Mouse (Mus musculus) macrophage (primary cell): ENCODE measurements around the gene Fam57a. TPM values are rescaled to one million over a fixed set of nuclear protein-coding genes. Genes with fewer than 3 reads are reported as not detected.
A peak's percentile ranks its signal among the peaks of the same experiment; 100 is the strongest.
"Not testable (repeated sequence)": the region's sequence is repeated elsewhere in the genome, so short reads cannot be mapped to it uniquely, and the experiment has no call there.

Experiments
- H3K27ac ChIP-seq: fragments of 350-480 bp; formaldehyde crosslinking; 2 replicates; pipeline ENCODE4 v1.9.0; 2021
- H3K36me3 ChIP-seq: fragments of 350-480 bp; formaldehyde crosslinking; 2 replicates; pipeline ENCODE4 v1.9.0; 2021; ENCODE audit errors: inconsistent target
- H3K4me3 ChIP-seq: fragments of 350-480 bp; formaldehyde crosslinking; 2 replicates; pipeline ENCODE4 v1.9.0; 2021; ENCODE audit errors: inconsistent target
- H3K79me2 ChIP-seq: fragments of 350-480 bp; formaldehyde crosslinking; 2 replicates; pipeline ENCODE4 v1.9.0; 2021; ENCODE audit errors: inconsistent target
- WGBS: methylation state at CpG from one replicate; pipeline ENCODE4 v1.1.7; 2026; ENCODE audit warnings: inconsistent platforms; ENCODE audit not compliant: missing documents; 5-methylcytosine and 5-hydroxymethylcytosine counted together
- polyA plus RNA-seq: library from polyadenylated mRNA; stranded (reverse); fragments of 250-400 nt; gene quantifications from 3 replicates; pipeline ENCODE4 v1.2.4, GENCODE M21; 2018; ENCODE audit warnings: inconsistent platforms

Fam57a gene
- polyA plus RNA-seq, 1 experiment from 2014 or later: 2.5 TPM

DNA sequence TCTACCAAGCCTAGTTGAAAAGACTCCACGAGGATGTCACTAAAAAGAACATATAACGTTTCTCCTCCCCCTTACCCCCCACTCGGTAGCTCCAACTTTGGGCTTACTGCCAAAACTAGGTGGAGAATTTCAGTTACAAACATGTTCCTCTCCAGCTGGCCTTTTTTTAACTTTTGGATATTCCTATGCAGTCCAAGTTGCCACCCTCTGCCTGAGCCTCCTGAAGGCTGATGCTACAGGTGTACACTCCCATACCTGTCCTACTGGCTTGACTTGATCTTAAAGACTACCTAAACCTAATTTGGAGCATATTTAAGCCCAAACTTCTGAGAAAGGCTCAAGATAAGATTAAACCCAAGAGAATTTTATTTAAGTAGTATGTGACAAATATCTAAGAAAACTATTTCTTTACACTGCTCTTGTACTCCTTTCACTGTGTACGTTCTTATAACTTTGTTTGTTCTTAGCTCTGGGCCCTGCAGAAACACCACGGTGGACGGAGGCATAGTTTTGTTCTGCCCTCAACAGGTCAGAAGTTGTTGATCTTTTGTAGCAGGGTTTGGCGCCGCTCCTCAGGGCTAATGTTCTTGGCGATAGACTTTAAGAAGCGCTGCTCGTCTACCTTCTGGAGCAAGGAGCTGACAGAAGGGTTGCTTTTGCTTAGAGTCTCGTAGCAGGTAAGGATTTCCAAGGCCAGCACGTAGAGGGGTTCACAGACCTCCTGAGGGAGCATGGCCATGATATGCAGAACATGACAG, 30.9 kb downstream of the Fam57a start:
- Histone ChIP-seq H3K36me3 (peaks cover 14% of the 10 kb centered on the region; the same call in 1 of the 2 replicates), H3K27ac (no peak overlapping the region), H3K4me3 (no peak overlapping the region), H3K79me2 (no peaks in the 10 kb centered on the region)
- 85% methylated on average over 13 of the region's 13 CpGs for WGBS

DNA sequence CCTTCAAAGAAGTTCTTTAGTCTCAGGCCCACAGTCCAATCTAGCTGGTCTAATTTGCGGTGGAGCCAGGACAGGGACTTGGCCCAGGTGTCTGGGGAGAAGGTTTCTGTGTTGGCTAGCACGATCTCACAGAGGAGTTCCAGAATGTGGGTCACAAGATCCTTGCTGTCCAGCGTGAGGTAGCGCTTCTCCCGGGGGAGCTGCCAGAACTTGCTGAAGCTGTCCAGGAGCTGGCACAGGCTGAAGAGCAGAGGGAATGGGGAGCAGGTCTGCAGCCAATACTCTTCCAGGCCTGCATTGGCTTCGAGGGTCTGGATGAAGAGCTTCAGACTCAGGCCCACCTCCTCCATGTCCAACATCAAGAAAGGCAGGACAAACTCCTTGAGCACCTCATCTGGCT, 32.1 kb downstream of the Fam57a start:
- not testable (repeated sequence) for H3K4me3 ChIP-seq, H3K27ac ChIP-seq, H3K79me2 ChIP-seq
- H3K36me3 ChIP-seq: peaks cover 14% of the 10 kb centered on the region; the same call in 1 of the 2 replicates
- 91% methylated on average over 1 of the region's 6 CpGs for WGBS

DNA sequence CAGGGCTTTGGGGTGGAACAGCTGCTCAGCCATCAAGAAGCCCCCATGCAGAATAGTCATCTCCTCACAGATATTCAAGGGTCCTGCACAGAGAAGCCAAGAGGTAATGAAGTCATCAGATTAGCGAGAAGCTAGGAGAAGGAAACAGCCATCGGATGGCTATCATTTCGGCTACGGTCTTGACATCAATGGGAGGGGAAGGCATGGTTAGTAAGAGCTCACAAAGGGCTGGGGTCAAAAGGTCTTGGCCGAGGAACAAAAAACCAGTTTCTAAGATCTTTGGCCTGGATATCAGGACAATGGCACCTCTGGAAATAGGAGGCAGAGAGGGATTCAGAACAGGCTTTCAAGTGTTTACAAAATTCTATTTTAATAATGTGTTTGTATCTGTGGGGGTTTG, 34.4 kb downstream of the Fam57a start:
- H3K4me3 ChIP-seq: no peak overlapping the region
- WGBS: 100% methylated on average over 5 of the region's 5 CpGs
- H3K36me3 ChIP-seq: peaks cover 14% of the 10 kb centered on the region; the same call in 1 of the 2 replicates
- no peaks in the 10 kb centered on the region for H3K79me2 ChIP-seq
- H3K27ac ChIP-seq: no peak overlapping the region

GRCm38 (mm10) chr11:76215011-76215410, 35.5 kb downstream of the Fam57a start:
- Histone ChIP-seq H3K4me3 (no peak overlapping the region), H3K36me3 (peaks cover 14% of the 10 kb centered on the region; the same call in 1 of the 2 replicates), H3K79me2 (no peaks in the 10 kb centered on the region), H3K27ac (no peak overlapping the region)
- WGBS: 83% methylated on average over 2 of the region's 2 CpGs

- WGBS: 81% methylated on average over 5 of the region's 5 CpGs
- Histone ChIP-seq H3K79me2 (no peaks in the 10 kb centered on the region), H3K27ac (no peak overlapping the region), H3K36me3 (peaks cover 17% of the 10 kb centered on the region), H3K4me3 (peak overlapping the region; percentile 78; the same call in 1 of the 2 replicates)
Measured at GRCm38 (mm10) chr11:76216049-76216540, 36.6 kb downstream of the Fam57a start.

DNA sequence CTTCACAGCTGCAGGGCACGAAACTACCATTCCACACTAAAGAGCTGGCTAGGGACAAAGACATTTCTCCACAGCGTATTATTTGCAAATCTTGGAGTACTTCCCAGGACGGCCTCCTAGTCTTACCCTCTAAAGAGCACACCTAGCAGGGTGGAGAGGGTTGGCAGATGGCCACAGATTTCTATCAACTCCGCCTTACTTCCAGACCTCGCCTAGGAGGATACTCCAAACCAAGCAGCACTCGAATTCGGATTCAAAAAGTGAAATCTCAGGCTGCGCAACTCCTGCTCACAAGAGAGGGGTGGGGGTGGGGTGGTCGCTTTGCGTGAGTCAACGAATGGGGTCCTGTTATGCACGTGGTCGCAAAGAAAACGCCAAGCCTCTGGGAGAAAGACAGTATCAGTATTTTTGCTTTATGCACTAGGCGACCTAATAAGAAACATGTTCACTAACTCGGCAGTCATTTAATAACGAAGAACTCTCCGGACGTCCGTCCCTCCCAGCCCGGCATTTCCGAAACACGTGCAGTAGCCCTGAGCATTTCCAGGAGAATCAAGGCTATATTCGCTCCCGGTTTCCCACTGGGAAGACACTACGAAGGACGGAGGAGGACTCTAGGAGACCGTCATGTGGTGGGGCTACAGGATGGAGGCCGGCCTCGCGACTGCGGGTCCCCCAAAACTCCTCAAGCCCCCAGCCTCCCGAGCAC, 37.4 kb downstream of the Fam57a start:
- peaks cover 24% of the 10 kb centered on the region for H3K36me3 ChIP-seq
- 5% methylated on average over 33 of the region's 33 CpGs for WGBS
- H3K4me3 ChIP-seq: peak overlapping the region; percentile 78
- H3K79me2 ChIP-seq: no peaks in the 10 kb centered on the region
- H3K27ac ChIP-seq: peak overlapping the region; percentile 51

DNA sequence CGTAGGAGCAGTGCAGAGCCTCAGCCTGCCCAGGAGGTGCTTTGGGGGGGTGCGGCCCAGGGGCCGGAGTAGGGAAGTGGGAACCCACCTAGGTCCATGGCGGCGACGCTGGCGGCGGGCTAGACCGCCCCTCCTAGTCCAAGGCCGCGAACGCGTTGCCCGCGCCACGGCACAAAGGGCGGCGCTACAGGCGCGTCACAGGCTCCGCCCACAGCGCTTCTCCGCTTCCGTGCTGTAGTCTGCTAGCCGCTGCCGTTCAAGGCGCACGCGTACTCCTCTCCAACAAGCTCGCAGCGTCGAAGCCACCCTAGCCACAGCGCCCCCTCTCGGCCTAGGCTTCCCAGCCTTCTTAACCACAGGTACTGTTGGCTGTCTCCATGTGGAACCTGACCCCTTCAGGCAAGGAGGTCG, 37.9 kb downstream of the Fam57a start, which contains the start of the genes Dbil5 and Gemin4:
TSS of gene Dbil5 (plus strand) at position 219 of the 411 bp plus-strand sequence.
TSS of gene Gemin4 (minus strand) at position 275 of the 411 bp plus-strand sequence.
- Histone ChIP-seq H3K4me3 (peak within 1 kb of the TSS; percentile 78), H3K79me2 (no peaks in the 10 kb centered on the region), H3K36me3 (peaks cover 25% of the 10 kb centered on the region), H3K27ac (peak within 1 kb of the TSS; percentile 51)
- under 1% methylated on average over 35 of the region's 35 CpGs for WGBS

DNA sequence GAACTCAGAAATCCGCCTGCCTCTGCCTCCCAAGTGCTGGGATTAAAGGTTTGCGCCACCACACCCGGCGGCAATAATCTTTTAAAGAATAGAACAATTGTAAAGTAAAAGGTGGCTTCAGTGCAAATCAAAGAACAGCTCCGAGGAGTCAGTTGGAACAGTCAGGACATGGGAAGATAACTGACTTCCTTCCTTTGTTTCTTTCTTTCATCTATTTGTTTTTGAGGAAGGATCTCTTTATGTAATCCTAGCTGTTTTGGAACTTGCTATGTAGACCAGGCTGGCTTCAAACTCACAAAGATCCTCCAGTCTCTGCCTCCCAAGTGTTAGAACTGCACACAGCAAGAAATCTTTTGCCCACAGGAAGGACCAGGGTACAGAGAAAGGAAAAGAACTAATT, 45.2 kb downstream of the Fam57a start:
- Histone ChIP-seq H3K79me2 (no peaks in the 10 kb centered on the region), H3K27ac (no peak overlapping the region), H3K36me3 (peaks cover 26% of the 10 kb centered on the region), H3K4me3 (no peak overlapping the region)
- 94% methylated on average over 5 of the region's 5 CpGs for WGBS

DNA sequence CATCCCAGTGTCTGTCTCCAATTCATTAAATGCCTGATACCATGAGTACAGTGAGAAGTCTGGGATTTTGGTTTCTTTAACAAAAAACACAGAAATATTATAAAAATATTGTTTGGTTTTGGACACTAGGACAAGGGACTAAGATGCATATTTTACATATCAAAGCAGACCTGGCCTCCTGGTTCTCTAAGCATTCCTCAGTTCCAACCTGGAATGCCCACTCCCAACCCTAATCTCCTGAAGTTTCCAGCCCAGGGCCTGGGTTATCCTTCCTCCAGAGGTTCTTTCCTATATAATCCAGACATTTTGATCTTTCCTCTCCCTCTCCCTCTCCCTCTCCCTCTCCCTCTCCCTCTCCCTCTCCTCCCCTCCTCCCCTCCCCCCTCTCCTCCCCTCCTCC, 45.6 kb downstream of the Fam57a start:
- Histone ChIP-seq H3K27ac (no peak overlapping the region), H3K79me2 (no peaks in the 10 kb centered on the region), H3K4me3 (no peak overlapping the region), H3K36me3 (peaks cover 26% of the 10 kb centered on the region)

DNA sequence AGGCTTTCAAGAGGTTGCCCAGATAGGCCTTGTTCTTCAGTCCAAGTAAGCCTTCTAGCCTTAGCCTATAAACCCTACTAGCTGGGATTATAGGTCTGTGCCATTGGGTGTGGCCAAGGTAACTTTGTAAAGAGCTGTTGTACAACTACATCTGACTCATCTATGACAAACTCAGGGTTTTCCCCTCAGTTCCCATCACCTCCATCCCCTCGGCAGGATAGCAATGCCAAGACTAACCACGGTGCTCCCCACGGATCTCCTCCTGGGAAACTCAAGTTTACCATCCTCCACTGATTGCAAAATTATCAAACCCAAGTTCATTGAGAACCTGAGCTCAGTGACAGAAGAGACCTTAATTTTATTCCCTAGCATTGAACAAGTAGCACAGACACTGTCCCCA, 56.7 kb downstream of the Fam57a start:
- Histone ChIP-seq H3K27ac (no peak overlapping the region), H3K79me2 (no peaks in the 10 kb centered on the region), H3K4me3 (no peak overlapping the region), H3K36me3 (peaks cover 68% of the 10 kb centered on the region)
- WGBS: 78% methylated on average over 3 of the region's 3 CpGs

DNA sequence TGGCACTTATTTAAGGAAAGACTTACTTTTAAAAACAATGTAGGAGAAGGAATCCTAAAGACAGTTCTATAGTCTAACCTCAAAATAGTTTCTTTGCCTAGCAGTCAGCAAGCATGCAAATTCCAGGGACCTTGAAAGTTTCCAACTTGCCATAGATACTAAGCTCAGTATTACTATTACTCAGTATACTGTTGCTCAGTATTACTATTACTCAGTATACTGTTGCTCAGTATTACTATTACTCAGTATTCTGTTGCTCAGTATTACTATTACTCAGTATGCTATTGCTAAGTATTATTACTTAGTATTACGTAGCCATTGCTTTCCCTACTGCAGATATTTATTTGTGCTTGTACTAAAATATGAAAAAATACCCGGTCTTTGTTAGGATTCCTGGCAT, 60.3 kb downstream of the Fam57a start:
- H3K36me3 ChIP-seq: peaks cover 41% of the 10 kb centered on the region
- WGBS: 100% methylated on average over 2 of the region's 2 CpGs

DNA sequence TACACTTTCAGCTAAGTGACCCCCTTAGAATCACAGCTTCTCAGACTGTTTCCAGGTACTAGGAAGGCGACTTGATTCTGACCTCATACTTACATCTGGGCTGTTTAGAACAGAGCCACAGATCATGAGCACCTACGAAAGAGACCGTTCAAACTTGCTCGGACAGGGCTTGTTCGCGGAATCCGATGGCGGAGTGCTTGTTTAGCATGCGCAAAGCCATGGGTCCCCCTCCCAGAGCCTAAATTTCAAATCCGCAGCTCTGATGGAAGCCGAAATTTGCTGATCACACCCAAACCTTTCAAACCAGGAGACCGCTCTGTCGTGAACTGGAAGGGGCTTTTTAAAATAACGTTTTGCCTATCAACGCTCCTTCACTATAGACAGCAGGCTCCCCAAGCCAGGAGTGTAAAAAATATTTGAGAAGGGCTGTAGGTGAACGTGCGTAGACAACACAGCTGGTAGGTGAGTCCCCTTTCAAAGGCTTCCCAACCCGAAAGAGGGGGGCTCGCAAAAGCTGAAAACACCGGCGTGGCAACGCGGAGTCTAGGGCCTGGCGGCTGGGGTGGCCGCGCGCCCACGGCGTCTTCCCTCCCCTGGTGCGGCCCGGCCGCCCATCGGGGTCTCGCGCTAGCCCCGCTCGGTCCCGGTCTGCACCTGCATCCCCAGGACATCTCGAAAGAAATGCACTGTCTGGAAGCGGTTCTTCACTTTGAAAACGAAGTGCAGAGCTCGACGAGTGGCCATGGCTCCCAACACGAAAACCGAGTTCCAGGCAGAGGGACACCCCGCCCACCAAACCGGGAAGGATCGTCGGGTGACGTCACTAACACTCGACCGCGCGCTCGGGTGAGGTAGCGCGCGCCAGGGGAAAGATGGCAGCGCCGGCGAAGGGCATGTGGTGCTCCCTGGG, 63.7 kb downstream of the Fam57a start, which contains the start of the genes Mrm3 and Glod4:
TSS of gene Mrm3 (plus strand) at position 815 of the 910 bp plus-strand sequence.
TSS of gene Glod4 (minus strand) at position 825 of the 910 bp plus-strand sequence.
- H3K27ac ChIP-seq: peak within 1 kb of the TSS; percentile 5; the same call in 1 of the 2 replicates
- H3K36me3 ChIP-seq: peaks cover 19% of the 10 kb centered on the region

More for the DNA sequence above, 60.3 kb downstream of the Fam57a start:
- Histone ChIP-seq H3K4me3 (no peak overlapping the region), H3K27ac (no peak overlapping the region), H3K79me2 (peaks cover 18% of the 10 kb centered on the region; the same call in 1 of the 2 replicates)

DNA sequence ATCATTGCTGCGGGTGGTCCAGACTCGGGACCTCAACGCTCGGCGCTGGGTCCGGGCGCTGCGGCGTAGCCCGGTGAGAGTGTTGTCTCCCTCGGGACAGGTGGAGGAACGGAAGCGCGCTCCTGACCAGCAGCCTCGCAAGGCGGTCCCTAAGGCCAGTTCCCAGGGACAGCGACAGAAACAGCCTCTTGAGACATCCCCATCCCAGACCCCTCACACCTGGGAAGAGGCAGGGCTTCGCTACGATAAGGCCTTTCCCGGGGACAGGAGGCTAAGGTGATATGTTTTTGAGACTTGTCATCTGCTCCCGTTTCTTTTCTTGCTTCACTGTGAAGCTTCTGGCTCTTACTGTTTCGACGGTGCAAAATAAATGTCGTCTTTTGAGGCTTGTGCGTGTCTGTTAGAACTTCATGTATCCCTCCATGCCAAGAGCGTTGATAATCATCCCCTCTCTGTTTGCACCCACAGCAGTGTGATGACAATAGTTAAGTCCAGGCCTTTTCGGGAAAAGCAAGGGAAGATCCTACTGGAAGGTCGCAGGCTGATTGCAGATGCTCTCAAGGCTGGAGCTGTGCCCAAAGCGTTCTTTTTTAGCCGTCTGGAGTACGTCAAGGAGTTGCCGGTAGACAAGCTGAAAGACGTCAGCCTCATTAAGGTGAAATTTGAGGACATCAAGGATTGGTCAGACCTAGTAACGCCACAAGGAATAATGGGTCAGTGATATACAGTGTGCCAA, 64.5 kb downstream of the Fam57a start:
- Histone ChIP-seq H3K4me3 (peak overlapping the region; percentile 81), H3K36me3 (peaks cover 19% of the 10 kb centered on the region), H3K79me2 (peaks cover 18% of the 10 kb centered on the region; the same call in 1 of the 2 replicates), H3K27ac (0 out of 2 replicates have a peak overlapping the region, but pooled peaks have one; percentile 5)
- WGBS: 10% methylated on average over 34 of the region's 34 CpGs

More for the DNA sequence above, 63.7 kb downstream of the Fam57a start, which contains the start of the genes Mrm3 and Glod4:
- WGBS: 1% methylated on average over 58 of the region's 61 CpGs
- Histone ChIP-seq H3K4me3 (peak within 1 kb of the TSS; percentile 81), H3K79me2 (peaks cover 18% of the 10 kb centered on the region; the same call in 1 of the 2 replicates)
